Mouse (Mus musculus) adrenal gland, postnatal 10 days (tissue): Measurements from ENCODE around the gene Ddt. TPM values are rescaled to one million over a fixed set of nuclear protein-coding genes. Genes with fewer than 3 reads are reported as not detected.
"Not testable (repeated sequence)": the region's sequence is repeated elsewhere in the genome, so short reads cannot be mapped to it uniquely, and the experiment has no call there.

Experiments used
- DNase-seq: peaks from one replicate; pipeline ENCODE4 v3.0.0; 2021; ENCODE audit warnings: mixed read lengths
- total RNA-seq, 2 experiments: library from RNA; stranded (reverse); gene quantifications; 2 replicates each; pipeline ENCODE4 v1.2.3; 2021

Ddt gene
- total RNA-seq, 2 experiments from 2014 or later = 173 to 204 TPM

- no peak for DNase-seq
Observed at GRCm38 (mm10) chr10:75774102-75774501, 888 bp upstream of the Ddt start.

GRCm38 (mm10) chr10:75767756-75768155 lies 5.5 kb downstream of the Ddt start:
- not testable (repeated sequence) for DNase-seq

- no peak for DNase-seq
Observed at GRCm38 (mm10) chr10:75766856-75767255, 6.4 kb downstream of the Ddt start.

- DNase-seq = peak; percentile 76
Observed at GRCm38 (mm10) chr10:75764519-75765473, 8.4 kb downstream of the Ddt start.

GRCm38 (mm10) chr10:75763682-75764518 lies 9.3 kb downstream of the Ddt start, which contains the start of gene Cabin1:
Cabin1 (minus strand) TSS chr10:75764341.
- DNase-seq = peak; percentile 97

- DNase-seq = no peak
Observed at GRCm38 (mm10) chr10:75762413-75762812, 10.8 kb downstream of the Ddt start.

GRCm38 (mm10) chr10:75760311-75760710 lies 12.9 kb downstream of the Ddt start:
- DNase-seq = no peak

GRCm38 (mm10) chr10:75756719-75757118 lies 16.5 kb downstream of the Ddt start:
- no peak for DNase-seq

- DNase-seq = peak; percentile 88
Observed at GRCm38 (mm10) chr10:75744017-75744416, 29.2 kb downstream of the Ddt start.

GRCm38 (mm10) chr10:75743369-75743768 lies 29.8 kb downstream of the Ddt start:
- no peak for DNase-seq

- DNase-seq = peak; percentile 27
Observed at GRCm38 (mm10) chr10:75740866-75741265, 32.3 kb downstream of the Ddt start.

- DNase-seq = no peak
Observed at GRCm38 (mm10) chr10:75725449-75725848, 47.8 kb downstream of the Ddt start.

Other genes starting within 250 kb of the Ddt start
- 1 to 10 TPM; 1.1 to 3.9 TPM for gene Lrrc75b, start 213.1 kb downstream of the Ddt start, total RNA-seq
- under 1 TPM; 0.48 to 0.88 TPM for gene Ggt1, start 211.8 kb downstream of the Ddt start, total RNA-seq
- 1 to 10 TPM; 7.3 to 8.3 TPM for gene Ggt5, start 184.1 kb downstream of the Ddt start, total RNA-seq
- gene Susd2, start 129.4 kb downstream of the Ddt start, total RNA-seq = 1 to 10 TPM; 7.3 to 9.0 TPM
- 10 to 100 TPM; 27.1 to 39.2 TPM for gene Cabin1, start 9.1 kb downstream of the Ddt start, total RNA-seq
- not detected for gene Gm20441, start 7.5 kb upstream of the Ddt start, total RNA-seq
- gene Gstt3, start 8.0 kb upstream of the Ddt start, total RNA-seq = 10 to 100 TPM; 18.7 to 21.5 TPM
- gene Gstt1, start 25.2 kb upstream of the Ddt start, total RNA-seq = 10 to 100 TPM; 60.2 to 60.4 TPM
- 1 to 10 TPM in 1 of 2 experiments, under 1 TPM in 1; 0.36 to 1.0 TPM for gene Gstt4, start 49.1 kb upstream of the Ddt start, total RNA-seq
- gene Gstt2, start 64.0 kb upstream of the Ddt start, total RNA-seq = 10 to 100 TPM; 38.2 to 45.8 TPM
- gene Mif, start 86.8 kb upstream of the Ddt start, total RNA-seq = 100 to 1,000 TPM; 267 to 281 TPM
- 1 to 10 TPM in 1 of 2 experiments, under 1 TPM in 1; 0.91 to 1.3 TPM for gene Derl3, start 120.0 kb upstream of the Ddt start, total RNA-seq
- 10 to 100 TPM; 70.4 to 73.0 TPM for gene Smarcb1, start 148.2 kb upstream of the Ddt start, total RNA-seq
- 1,000 to 10,000 TPM; 1,348 to 1,353 TPM for gene Chchd10, start 159.7 kb upstream of the Ddt start, total RNA-seq
- gene Mmp11, start 163.1 kb upstream of the Ddt start, total RNA-seq = 10 to 100 TPM in 1 of 2 experiments, 1 to 10 TPM in 1; 6.6 to 14.6 TPM
- under 1 TPM; 0.48 to 0.51 TPM for gene Gm867, start 167.3 kb upstream of the Ddt start, total RNA-seq
- 1 to 10 TPM; 1.1 to 1.2 TPM for gene Vpreb3, start 169.6 kb upstream of the Ddt start, total RNA-seq
- gene Gm5134, start 181.1 kb upstream of the Ddt start, total RNA-seq = not detected